Mouse (Mus musculus): ENCODE measurements at regions not wholly inside any gene's neighbourhood (a gene's known extent, or its start where the extent isn't known, plus 50 kb on each side); places are given as distances from the start of the nearest gene placed in this dataset.

GRCm38 (mm10) chr12:71546523-71547265 is 237.0 kb downstream of the Dact1 start:
- no peak for TF ChIP-seq CTCF (IDR thresholded peaks at IDR 0.05; ENCODE audit: low read depth, low read length)
- no peak for TF ChIP-seq TAL1 (conservative IDR thresholded peaks at IDR 0.05; ENCODE audit: low read depth, low read length)
- TF ChIP-seq GATA1 (IDR thresholded peaks at IDR 0.05; ENCODE audit: borderline replicate concordance, low read length): no peak
- TF ChIP-seq POLR2AphosphoS5 (IDR thresholded peaks at IDR 0.05; ENCODE audit: insufficient replicate concordance, low read depth, low read length): no peak
